Mouse (Mus musculus) ES-Bruce4 (cell line): Measurements from ENCODE around the gene Canx.

Experiments used
- CTCF ChIP-seq: IDR thresholded peaks from one replicate; pipeline ENCODE4 v1.8.1; 2011; ENCODE audit warnings: low read depth, low read length
- EP300 ChIP-seq: IDR thresholded peaks from 2 replicates; pipeline ENCODE4 v1.6.1; 2011; ENCODE audit warnings: low read depth, low read length; ENCODE audit not compliant: insufficient read depth

GRCm38 (mm10) chr11:50245269-50245668, 80.2 kb downstream of the Canx start:
- no peak for TF ChIP-seq CTCF
- TF ChIP-seq EP300 = no peak
